Mouse (Mus musculus) lung, postnatal 0 days (tissue): ENCODE measurements around the gene Tex19.2.

Experiments used
- CTCF ChIP-seq: IDR thresholded peaks from 2 replicates; pipeline ENCODE4 v1.5.1; 2016; ENCODE audit warnings: antibody characterized with exemption, mild to moderate bottlenecking
- EP300 ChIP-seq: IDR thresholded peaks from 2 replicates; pipeline ENCODE4 v1.6.1; 2016; ENCODE audit warnings: antibody characterized with exemption, mild to moderate bottlenecking, control low read depth

GRCm38 (mm10) chr11:121108061-121108460 is 10.4 kb downstream of the Tex19.2 start:
- TF ChIP-seq CTCF = no peak
- TF ChIP-seq EP300 = no peak
